ENCODE assay signal across 24 mouse cellular contexts in genomic region chr4:105318421-105318820, GRCm38 (mm10).
DNase-seq lines count a peak whose midpoint lies in the region; ATAC-seq and TF ChIP-seq lines count a peak whose summit lies in the region.
"Had no signal": no experiment of that assay in that cellular context is flagged by ENCODE, and none has a peak within 500 bp of the region (broad histone marks: within the 10 kb centered on the region; RNA-seq: fewer than 3 reads in every experiment).

No protein-coding gene starts in this region.

- no peak overlapping the region for H3K9ac ChIP-seq in limb, embryonic 14.5 days (ENCODE audit: low read depth, low read length, severe bottlenecking)
- H3K9ac ChIP-seq in midbrain, embryonic 11.5 days (ENCODE audit: low read length): no peak overlapping the region
- no peak overlapping the region for H3K9ac ChIP-seq in midbrain, embryonic 13.5 days (replicated peaks)
- H3K9ac ChIP-seq: embryonic facial prominence, embryonic 13.5 days; embryonic facial prominence, embryonic 15.5 days; forebrain, embryonic 13.5 days; forebrain, embryonic 15.5 days; forebrain, postnatal 0 days had no signal

- 61% methylated on average over 2 of the region's 2 CpGs for WGBS in limb, embryonic 14.5 days
- WGBS in limb, embryonic 10.5 days: 91% methylated on average over 2 of the region's 2 CpGs
- WGBS in midbrain, embryonic 11.5 days: 89% methylated on average over 2 of the region's 2 CpGs
- 90% methylated on average over 2 of the region's 2 CpGs for WGBS in midbrain, embryonic 13.5 days

- no peak overlapping the region for H3K4me2 ChIP-seq in limb, embryonic 14.5 days (replicated peaks; ENCODE audit: low read depth, low read length, severe bottlenecking)
- H3K4me2 ChIP-seq in midbrain, embryonic 11.5 days: no peak overlapping the region
- H3K4me2 ChIP-seq in midbrain, embryonic 13.5 days (replicated peaks): no peak overlapping the region
- H3K4me2 ChIP-seq: embryonic facial prominence, embryonic 13.5 days; embryonic facial prominence, embryonic 15.5 days; forebrain, embryonic 13.5 days; forebrain, embryonic 15.5 days had no signal

- H3K27ac ChIP-seq in limb, embryonic 14.5 days (replicated peaks; ENCODE audit: low read depth, low read length): no peak overlapping the region
- H3K27ac ChIP-seq in limb, embryonic 10.5 days: no peak overlapping the region
- H3K27ac ChIP-seq in midbrain, embryonic 11.5 days (ENCODE audit: low read depth, low read length): no peak overlapping the region
- H3K27ac ChIP-seq in midbrain, embryonic 13.5 days: no peak overlapping the region
- H3K27ac ChIP-seq: embryonic facial prominence, embryonic 13.5 days; embryonic facial prominence, embryonic 15.5 days; forebrain, embryonic 13.5 days; forebrain, embryonic 15.5 days had no signal

- TF ChIP-seq POLR2A in limb, embryonic 14.5 days (IDR thresholded peaks at IDR 0.05; ENCODE audit: borderline replicate concordance, extremely low read depth, insufficient read depth, insufficient read length): no peak

- no peaks in the 10 kb centered on the region for H3K36me3 ChIP-seq in limb, embryonic 14.5 days (ENCODE audit: control insufficient read depth, insufficient read depth, low read length)
- no peaks in the 10 kb centered on the region for H3K36me3 ChIP-seq in limb, embryonic 10.5 days
- H3K36me3 ChIP-seq in midbrain, embryonic 11.5 days (ENCODE audit: control insufficient read depth, insufficient read depth, low read length): no peaks in the 10 kb centered on the region
- no peaks in the 10 kb centered on the region for H3K36me3 ChIP-seq in midbrain, embryonic 13.5 days
- H3K36me3 ChIP-seq: embryonic facial prominence, embryonic 13.5 days; embryonic facial prominence, embryonic 15.5 days; forebrain, embryonic 15.5 days; G1E had no signal

- no peaks in the 10 kb centered on the region for H3K9me3 ChIP-seq in limb, embryonic 14.5 days (ENCODE audit: control insufficient read depth, low read length)
- no peaks in the 10 kb centered on the region for H3K9me3 ChIP-seq in limb, embryonic 10.5 days (replicated peaks)
- no peaks in the 10 kb centered on the region for H3K9me3 ChIP-seq in midbrain, embryonic 11.5 days (ENCODE audit: control insufficient read depth, low read length)
- H3K9me3 ChIP-seq in midbrain, embryonic 13.5 days: no peaks in the 10 kb centered on the region
- H3K9me3 ChIP-seq: embryonic facial prominence, embryonic 13.5 days; embryonic facial prominence, embryonic 15.5 days; forebrain, embryonic 13.5 days; forebrain, embryonic 15.5 days had no signal

- ATAC-seq in limb, embryonic 14.5 days (ENCODE audit: low FRiP score, low read depth): no peak
- ATAC-seq in midbrain, embryonic 11.5 days (ENCODE audit: low FRiP score): no peak
- no peak for ATAC-seq in midbrain, embryonic 13.5 days
- ATAC-seq: CD4-positive, CD25-positive, alpha-beta regulatory T cell, adult 4 months; forebrain, embryonic 13.5 days; forebrain, embryonic 15.5 days; forebrain, postnatal 0 days had no signal

- no peak overlapping the region for H3K4me3 ChIP-seq in limb, embryonic 14.5 days (replicated peaks; ENCODE audit: low read length)
- no peak overlapping the region for H3K4me3 ChIP-seq in limb, embryonic 10.5 days
- no peak overlapping the region for H3K4me3 ChIP-seq in midbrain, embryonic 11.5 days (ENCODE audit: low read depth, low read length)
- H3K4me3 ChIP-seq in midbrain, embryonic 13.5 days (replicated peaks): no peak overlapping the region
- H3K4me3 ChIP-seq: embryonic facial prominence, embryonic 13.5 days; embryonic facial prominence, embryonic 15.5 days; forebrain, embryonic 13.5 days; forebrain, embryonic 15.5 days had no signal

- peak; percentile 65 for DNase-seq in limb, embryonic 14.5 days (ENCODE audit: low spot score)
- DNase-seq in limb, embryonic 10.5 days (ENCODE audit: low spot score): no peak
- DNase-seq in midbrain, embryonic 11.5 days (ENCODE audit: low spot score, missing footprints): peak; percentile 1
- no peak for DNase-seq in layer of hippocampus, adult 11-12 months (ENCODE audit: low spot score)
- DNase-seq: adrenal gland, adult 2 months; adrenal gland, postnatal 10 days; adrenal gland, postnatal 25 days; B cell, adult 2 months; cerebellum, adult 11 months; cerebellum, adult 18-20 months; cerebellum, adult 8-10 months; cerebellum, adult 9-11 months; cerebellum, postnatal 14 days; cerebellum, postnatal 36 days; embryo, embryonic 11 days; forebrain, postnatal 0 days had no signal

- H3K4me1 ChIP-seq in limb, embryonic 14.5 days (ENCODE audit: control insufficient read depth, insufficient read depth, low read length): peaks cover 9% of the 10 kb centered on the region
- H3K4me1 ChIP-seq in limb, embryonic 10.5 days: 0 out of 2 replicates have a peak, but pooled peaks cover 2% of the 10 kb centered on the region
- no peaks in the 10 kb centered on the region; the same call in 1 of the 2 replicates for H3K4me1 ChIP-seq in midbrain, embryonic 11.5 days (ENCODE audit: control insufficient read depth, insufficient read depth, low read length)
- H3K4me1 ChIP-seq in midbrain, embryonic 13.5 days (replicated peaks): peaks cover 12% of the 10 kb centered on the region
- H3K4me1 ChIP-seq: embryonic facial prominence, embryonic 15.5 days; forebrain, embryonic 13.5 days; forebrain, embryonic 15.5 days had no signal

- H3K27me3 ChIP-seq in limb, embryonic 14.5 days (ENCODE audit: control insufficient read depth, insufficient read depth, low read length): no peaks in the 10 kb centered on the region
- no peaks in the 10 kb centered on the region; the same call in 1 of the 2 replicates for H3K27me3 ChIP-seq in limb, embryonic 10.5 days (ENCODE audit: low read depth, poor library complexity, severe bottlenecking)
- no peaks in the 10 kb centered on the region for H3K27me3 ChIP-seq in midbrain, embryonic 11.5 days (ENCODE audit: control insufficient read depth, insufficient read depth, low read length)
- H3K27me3 ChIP-seq in midbrain, embryonic 13.5 days: no peaks in the 10 kb centered on the region
- H3K27me3 ChIP-seq: CH12.LX; embryonic facial prominence, embryonic 13.5 days; embryonic facial prominence, embryonic 15.5 days; forebrain, embryonic 13.5 days; forebrain, embryonic 15.5 days had no signal

Comparison
In these comparisons a context has a peak if more than half of its experiments do, and no peak if none do; other contexts are left out.
1. DNase-seq: peak in limb, embryonic 14.5 days (single experiment) and midbrain, embryonic 11.5 days (single experiment); none in limb, embryonic 10.5 days (single experiment) and layer of hippocampus, adult 11-12 months (single experiment).